Mouse (Mus musculus) erythroid progenitor cell, adult 5-6 weeks (primary cell): ENCODE data around the gene E130114P18Rik. TPM values are rescaled to one million over a fixed set of nuclear protein-coding genes. Genes with fewer than 3 reads are reported as not detected.

Source experiments
- ATAC-seq: replicated peaks from 2 replicates; pipeline ENCODE4 v1.8.0; 2016; ENCODE audit warnings: moderate number of reproducible peaks, mild to moderate bottlenecking, moderate TSS enrichment, inconsistent platforms; ENCODE audit not compliant: poor library complexity, low FRiP score, severe bottlenecking
- total RNA-seq, 2 experiments: library from RNA; stranded (forward) in 1 of 2; stranded (reverse) in 1 of 2; fragments of 150-400 nt in 1 of 2; fragments of 186-747, 209-891 nt in 1 of 2; gene quantifications; 2 replicates each; pipeline versions ENCODE4 v1.2.3 to v1.2.4; 2015 to 2017; ENCODE audit warnings: low replicate concordance in 2 of 2

E130114P18Rik gene
- total RNA-seq, 2 experiments from 2014 or later: not detected

- no peak for ATAC-seq
Measured at GRCm38 (mm10) chr4:97669808-97670207, 108.1 kb downstream of the E130114P18Rik start.

- no peak for ATAC-seq
Measured at GRCm38 (mm10) chr4:97665428-97665755, 112.5 kb downstream of the E130114P18Rik start.

- no peak for ATAC-seq
Measured at GRCm38 (mm10) chr4:97664738-97665427, 113.0 kb downstream of the E130114P18Rik start.

- ATAC-seq: no peak
Measured at GRCm38 (mm10) chr4:97663922-97664321, 114.0 kb downstream of the E130114P18Rik start.

- ATAC-seq: no peak
Measured at GRCm38 (mm10) chr4:97662841-97663240, 115.0 kb downstream of the E130114P18Rik start.

GRCm38 (mm10) chr4:97661611-97662273, 116.1 kb downstream of the E130114P18Rik start:
- ATAC-seq: no peak

- ATAC-seq: no peak
Measured at GRCm38 (mm10) chr4:97657586-97657985, 120.3 kb downstream of the E130114P18Rik start.

GRCm38 (mm10) chr4:97649626-97650015, 128.3 kb downstream of the E130114P18Rik start:
- ATAC-seq: no peak

- ATAC-seq: no peak
Measured at GRCm38 (mm10) chr4:97648825-97649625, 128.9 kb downstream of the E130114P18Rik start.

- ATAC-seq: no peak
Measured at GRCm38 (mm10) chr4:97648436-97648707, 129.5 kb downstream of the E130114P18Rik start.

- no peak for ATAC-seq
Measured at GRCm38 (mm10) chr4:97647700-97648435, 130.0 kb downstream of the E130114P18Rik start.

GRCm38 (mm10) chr4:97647236-97647635, 130.6 kb downstream of the E130114P18Rik start:
- no peak for ATAC-seq

- no peak for ATAC-seq
Measured at GRCm38 (mm10) chr4:97640385-97640784, 137.5 kb downstream of the E130114P18Rik start.

- no peak for ATAC-seq
Measured at GRCm38 (mm10) chr4:97636569-97636968, 141.3 kb downstream of the E130114P18Rik start.

GRCm38 (mm10) chr4:97635757-97636292, 142.1 kb downstream of the E130114P18Rik start:
- ATAC-seq: no peak

GRCm38 (mm10) chr4:97635296-97635755, 142.6 kb downstream of the E130114P18Rik start:
- ATAC-seq: no peak

- ATAC-seq: no peak
Measured at GRCm38 (mm10) chr4:97628881-97629605, 148.8 kb downstream of the E130114P18Rik start.

GRCm38 (mm10) chr4:97626002-97626720, 151.7 kb downstream of the E130114P18Rik start:
- ATAC-seq: no peak

GRCm38 (mm10) chr4:97623165-97623564, 154.7 kb downstream of the E130114P18Rik start:
- no peak for ATAC-seq
